Mouse (Mus musculus) megakaryocyte-erythroid progenitor cell, adult 5-6 weeks (primary cell): Measurements from ENCODE around the gene Pdik1l. TPM values are rescaled to one million over a fixed set of nuclear protein-coding genes. Genes with fewer than 3 reads are reported as not detected.
A peak's percentile ranks its signal among the peaks of the same experiment; 100 is the strongest.

Source experiments
- ATAC-seq: replicated peaks from 2 replicates; pipeline ENCODE4 v1.8.0; 2016; ENCODE audit warnings: mild to moderate bottlenecking, inconsistent platforms; ENCODE audit not compliant: severe bottlenecking, poor library complexity, low FRiP score, low TSS enrichment
- total RNA-seq, 2 experiments: library from RNA; stranded (forward) in 1 of 2; stranded (reverse) in 1 of 2; fragments of 200-1000, 215-1000 nt in 1 of 2; fragments of >200 nt in 1 of 2; fragmentation: Nextera tagmentation in 1 of 2; gene quantifications; 2 replicates each; pipeline ENCODE4 v1.2.3; 2014 to 2017

Pdik1l gene
- total RNA-seq, 2 experiments from 2014 or later: 12.1 to 26.8 TPM

DNA sequence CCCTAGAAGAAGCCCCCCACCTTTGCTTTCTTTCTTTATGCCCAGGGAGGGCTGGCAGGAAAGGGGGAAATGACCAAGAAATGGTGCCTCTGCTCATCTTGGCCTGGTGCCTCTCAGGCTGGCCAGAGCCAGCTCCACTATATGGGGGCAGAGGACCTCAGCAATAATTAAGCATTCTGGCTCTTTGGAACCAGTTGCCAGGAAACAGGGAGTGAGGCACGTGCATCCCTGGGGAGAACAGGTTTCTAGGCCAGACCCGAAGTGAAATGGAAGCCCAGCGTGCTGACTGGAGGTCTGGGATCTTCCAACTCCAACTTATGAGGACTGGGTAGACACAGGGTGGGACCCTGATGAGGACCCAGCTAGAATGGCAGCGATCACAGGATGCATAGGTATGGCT is 41.4 kb downstream of the Pdik1l start:
- ATAC-seq: no peak

DNA sequence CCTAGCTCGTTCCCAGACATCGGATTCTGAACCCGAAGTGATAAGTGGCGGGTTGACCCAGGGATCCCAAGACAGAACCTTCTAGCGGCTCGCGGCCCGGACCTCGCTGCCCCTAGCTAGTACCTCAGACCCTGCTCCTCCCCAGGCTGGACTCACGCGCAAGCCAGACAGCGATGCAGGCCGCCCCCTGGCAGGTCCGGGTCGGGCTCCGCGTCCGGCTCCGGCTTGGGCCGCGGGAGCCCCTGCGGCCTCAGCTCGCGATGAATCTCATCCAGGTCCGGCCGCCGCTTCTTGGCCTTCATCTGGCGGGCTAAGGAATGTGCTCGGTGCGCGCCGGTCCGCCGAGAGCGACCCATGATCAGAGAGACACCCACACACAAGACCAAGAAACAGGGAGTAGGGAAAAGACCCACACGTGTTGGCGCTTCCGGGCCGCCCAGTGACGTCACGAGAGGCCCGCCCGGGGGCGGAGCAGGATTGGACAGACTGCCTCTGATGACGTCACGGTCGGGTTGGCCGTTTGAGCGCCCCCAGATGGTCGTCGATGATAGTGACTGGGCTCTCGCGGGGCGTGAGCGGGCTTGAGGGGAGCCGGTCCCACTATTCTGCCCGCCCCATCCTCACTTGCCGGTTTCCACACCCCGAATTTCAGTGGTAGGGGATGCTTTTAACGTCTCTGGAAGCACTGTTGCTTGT is 42.4 kb downstream of the Pdik1l start, which contains the start of gene Zfp593:
Gene Zfp593, minus strand, starts transcription at position 445 of the 696 bp plus-strand sequence.
- peak; percentile 84 for ATAC-seq

DNA sequence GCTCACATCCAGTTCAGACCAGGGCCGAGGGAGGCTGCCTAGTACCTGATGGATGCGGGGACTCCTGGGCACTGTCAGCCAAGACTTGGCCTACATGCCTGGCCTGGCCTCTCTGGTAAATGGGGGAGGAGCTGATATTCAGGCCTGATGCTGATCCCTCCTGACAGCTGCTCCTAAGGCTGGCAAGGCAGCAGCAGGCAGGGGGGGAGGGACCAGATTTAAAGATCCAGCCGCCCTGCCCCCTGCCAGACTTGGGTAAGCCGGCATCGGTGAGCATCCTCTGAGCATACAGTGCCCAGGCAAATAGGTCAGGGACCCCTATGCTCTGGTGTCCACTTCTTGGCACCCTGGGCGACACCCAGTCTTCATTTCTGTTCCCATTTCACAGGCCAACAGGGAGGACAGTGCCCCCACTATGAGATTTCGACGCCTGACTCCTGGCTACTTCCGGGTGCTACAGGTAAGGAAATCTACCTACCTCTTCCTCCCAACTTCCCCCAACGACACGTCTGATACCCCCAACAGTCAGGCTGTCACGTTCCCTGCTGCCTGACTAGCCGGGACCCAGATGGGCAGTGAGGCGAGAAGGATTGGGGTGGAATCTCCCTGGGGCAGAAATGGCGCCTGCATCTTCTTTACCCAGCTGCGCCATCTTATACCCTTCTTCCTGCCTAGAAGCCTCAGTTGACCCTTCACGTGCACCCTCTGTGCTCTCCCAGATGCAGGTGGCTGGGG is 44.0 kb downstream of the Pdik1l start, which contains the start of gene E130218I03Rik:
Gene E130218I03Rik, plus strand, starts transcription at position 147 of the 735 bp plus-strand sequence.
- no peak for ATAC-seq

DNA sequence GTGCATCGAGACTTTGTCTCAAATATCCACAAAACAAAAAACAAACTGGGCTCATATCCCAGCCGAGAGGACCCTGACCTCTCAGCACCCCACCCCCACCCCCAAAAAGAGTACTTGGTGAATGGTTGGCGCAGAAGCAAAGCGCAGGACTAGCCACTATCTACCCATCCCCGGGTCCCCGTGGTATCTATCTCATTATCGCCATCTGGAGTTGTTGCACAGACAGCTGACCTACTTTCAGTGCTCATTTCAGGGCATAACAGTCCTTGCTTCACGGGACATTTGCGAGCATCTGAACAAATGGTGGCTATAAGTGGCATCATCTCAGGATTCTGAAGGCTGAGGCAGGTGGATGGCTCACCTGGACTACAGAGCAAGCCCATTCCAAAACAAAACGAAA is 49.0 kb downstream of the Pdik1l start:
- ATAC-seq: 0 out of 2 replicates have a peak, but pooled peaks have one; percentile 18

DNA sequence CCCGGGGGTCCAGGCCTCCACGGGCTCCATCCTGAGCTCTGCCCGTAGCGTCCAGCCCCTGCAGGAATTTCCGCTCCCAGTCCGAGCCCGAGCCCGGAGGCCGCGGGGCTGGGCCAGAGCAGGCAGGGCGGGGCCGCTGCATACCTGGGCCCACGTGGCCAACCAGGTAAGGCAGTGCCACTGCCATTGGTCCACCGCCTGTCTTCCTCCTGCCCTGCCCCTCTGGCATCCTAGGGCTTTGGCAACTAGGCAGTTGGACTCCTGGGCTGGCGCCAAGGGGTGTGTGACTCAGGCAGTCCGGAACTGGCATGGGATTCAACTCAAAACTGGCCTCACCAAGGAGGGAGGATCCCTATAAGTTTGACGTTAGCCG is 49.4 kb downstream of the Pdik1l start, which contains the start of gene Cnksr1:
Gene Cnksr1, minus strand, starts transcription at position 121 of the 373 bp plus-strand sequence.
- ATAC-seq: no peak

DNA sequence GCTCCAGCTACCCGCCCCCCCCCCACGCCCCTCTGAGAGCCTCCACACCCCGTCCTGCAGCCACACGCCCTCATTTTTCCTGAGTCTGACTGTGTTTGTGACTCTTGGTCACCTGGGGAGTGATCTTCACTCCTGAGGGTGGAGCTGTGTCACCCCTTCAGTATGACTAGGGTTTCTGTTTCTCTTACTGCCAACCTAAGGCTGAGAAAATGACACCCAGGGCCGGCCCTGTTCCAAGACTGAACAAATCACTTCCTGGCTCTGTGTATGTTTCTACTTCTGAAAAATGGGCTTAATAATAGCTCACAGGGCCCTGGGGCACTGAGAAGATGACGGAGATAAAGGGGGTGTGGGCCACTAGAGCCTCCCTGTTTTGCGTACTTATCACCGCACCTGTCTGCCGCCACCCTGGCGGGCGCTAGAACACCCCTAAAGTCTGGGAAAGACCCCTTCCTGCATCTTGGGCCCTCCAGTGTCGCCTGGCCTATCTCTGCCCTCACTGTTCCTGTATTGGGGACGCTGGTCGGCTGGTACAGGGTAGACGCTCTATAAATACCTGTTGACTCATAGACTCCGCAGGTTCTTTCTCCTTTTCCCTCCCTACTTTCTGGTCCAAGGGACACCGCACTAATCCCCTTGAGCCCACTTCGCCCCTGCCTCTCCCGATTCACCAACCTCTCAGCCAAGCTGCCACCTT is 50.0 kb downstream of the Pdik1l start:
- 0 out of 2 replicates have a peak, but pooled peaks have one; percentile 7 for ATAC-seq

DNA sequence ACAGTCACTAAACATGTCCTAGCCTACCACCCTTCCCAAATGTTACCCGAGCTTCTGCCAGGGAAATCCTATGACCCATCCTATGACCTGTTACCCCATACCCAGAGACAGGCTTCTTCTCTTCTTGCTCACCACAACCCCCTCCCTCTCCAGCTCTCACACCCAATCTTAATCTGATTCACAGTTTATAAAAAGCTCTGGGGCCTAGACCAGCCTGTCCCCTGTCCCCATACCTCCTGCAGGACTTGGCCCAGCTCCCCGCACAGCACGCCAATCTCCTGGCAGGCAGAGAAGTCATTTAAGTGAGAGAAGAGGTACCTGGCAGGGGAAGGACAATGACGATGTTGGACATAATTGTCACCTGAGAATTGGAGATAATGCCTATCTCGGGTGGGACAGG is 52.8 kb downstream of the Pdik1l start:
- no peak for ATAC-seq

DNA sequence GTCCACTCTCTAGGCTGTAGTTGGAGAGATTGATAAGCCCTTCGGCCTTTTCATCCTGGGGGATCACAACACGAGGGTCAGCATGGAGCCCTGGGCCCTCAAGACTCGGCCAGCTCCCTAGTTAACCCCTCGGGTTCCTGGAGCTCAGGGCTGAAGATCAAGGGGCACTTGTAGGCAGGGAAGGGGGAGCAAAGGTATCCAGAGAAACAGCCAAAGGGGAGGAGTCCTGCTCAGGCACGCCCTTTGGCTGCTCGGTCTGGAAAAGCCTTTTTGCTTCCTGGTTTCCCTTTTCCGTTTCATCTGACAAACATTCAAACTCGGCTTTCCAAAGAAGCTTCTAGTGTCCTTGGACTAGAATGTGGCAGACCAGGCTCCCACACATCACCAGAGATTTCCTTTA is 57.3 kb downstream of the Pdik1l start:
- no peak for ATAC-seq

DNA sequence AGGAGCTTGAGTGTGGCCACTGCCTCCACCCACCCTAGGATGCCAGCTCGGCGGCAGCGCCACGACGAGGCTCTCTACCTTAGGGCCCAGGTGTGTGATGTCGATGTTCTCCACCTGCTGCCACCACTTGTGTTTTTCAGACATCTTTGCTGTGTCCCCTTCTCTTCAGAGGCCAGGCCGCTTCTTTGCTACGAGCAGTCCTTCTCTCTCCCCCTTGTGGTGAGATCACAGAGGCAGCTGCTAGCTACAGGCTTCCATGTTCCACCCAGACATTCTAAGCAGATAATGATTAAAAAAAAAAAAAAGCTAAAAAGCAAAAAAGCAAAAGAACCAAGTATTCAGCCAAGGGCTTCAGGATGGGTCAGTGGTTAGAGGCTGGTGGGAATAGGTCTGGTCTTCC is 60.5 kb downstream of the Pdik1l start, which contains the start of gene Catsper4:
Gene Catsper4, minus strand, starts transcription at position 190 of the 400 bp plus-strand sequence.
- ATAC-seq: no peak

Other genes starting within 250 kb of the Pdik1l start
- gene Zfp683, start 234.1 kb downstream of the Pdik1l start, total RNA-seq (2014; fragmentation: Nextera tagmentation): not detected in 2 replicates
- not detected in 2 replicates for gene Zfp683, start 234.1 kb downstream of the Pdik1l start, total RNA-seq (2017)
- 0.55 TPM in 1 of 2 replicates, not detected in the other for gene Crybg2, start 227.1 kb downstream of the Pdik1l start, total RNA-seq (2014; fragmentation: Nextera tagmentation)
- 0.09 TPM in 1 of 2 replicates, not detected in the other for gene Crybg2, start 227.1 kb downstream of the Pdik1l start, total RNA-seq (2017)
- gene Cd52, start 192.8 kb downstream of the Pdik1l start, total RNA-seq (2014; fragmentation: Nextera tagmentation): 34.9 and 43.4 TPM in 2 replicates
- 36.8 and 45.6 TPM in 2 replicates for gene Cd52, start 192.8 kb downstream of the Pdik1l start, total RNA-seq (2017)
- 17.9 and 21.8 TPM in 2 replicates for gene Ubxn11, start 185.3 kb downstream of the Pdik1l start, total RNA-seq (2014; fragmentation: Nextera tagmentation)
- 5.2 and 7.7 TPM in 2 replicates for gene Ubxn11, start 185.3 kb downstream of the Pdik1l start, total RNA-seq (2017)
- 87.3 and 101 TPM in 2 replicates for gene Sh3bgrl3, start 159.1 kb downstream of the Pdik1l start, total RNA-seq (2014; fragmentation: Nextera tagmentation)
- gene Sh3bgrl3, start 159.1 kb downstream of the Pdik1l start, total RNA-seq (2017): 34.2 and 55.1 TPM in 2 replicates
- gene Cep85, start 100.8 kb downstream of the Pdik1l start, total RNA-seq (2014; fragmentation: Nextera tagmentation): 30.7 and 51.5 TPM in 2 replicates
- 31.5 and 34.9 TPM in 2 replicates for gene Cep85, start 100.8 kb downstream of the Pdik1l start, total RNA-seq (2017)
- not detected in 2 replicates for gene Gm7534, start 84.9 kb downstream of the Pdik1l start, total RNA-seq (2014; fragmentation: Nextera tagmentation)
- not detected in 2 replicates for gene Gm7534, start 84.9 kb downstream of the Pdik1l start, total RNA-seq (2017)
- not detected in 2 replicates for gene Catsper4, start 60.5 kb downstream of the Pdik1l start, total RNA-seq (2014; fragmentation: Nextera tagmentation)
- not detected in 2 replicates for gene Catsper4, start 60.5 kb downstream of the Pdik1l start, total RNA-seq (2017)
- not detected in 2 replicates for gene Cnksr1, start 49.5 kb downstream of the Pdik1l start, total RNA-seq (2014; fragmentation: Nextera tagmentation)
- not detected in 2 replicates for gene Cnksr1, start 49.5 kb downstream of the Pdik1l start, total RNA-seq (2017)
- gene E130218I03Rik, start 44.2 kb downstream of the Pdik1l start, total RNA-seq (2014; fragmentation: Nextera tagmentation): not detected in 2 replicates
- not detected in 2 replicates for gene E130218I03Rik, start 44.2 kb downstream of the Pdik1l start, total RNA-seq (2017)
- 18.2 and 20.3 TPM in 2 replicates for gene Zfp593, start 42.3 kb downstream of the Pdik1l start, total RNA-seq (2014; fragmentation: Nextera tagmentation)
- gene Zfp593, start 42.3 kb downstream of the Pdik1l start, total RNA-seq (2017): 14.9 and 15.2 TPM in 2 replicates
- not detected in 2 replicates for gene Gm30191, start 41.0 kb downstream of the Pdik1l start, total RNA-seq (2014; fragmentation: Nextera tagmentation)
- not detected in 2 replicates for gene Gm30191, start 41.0 kb downstream of the Pdik1l start, total RNA-seq (2017)
- gene Grrp1, start 33.8 kb downstream of the Pdik1l start, total RNA-seq (2014; fragmentation: Nextera tagmentation): not detected in 2 replicates
- gene Grrp1, start 33.8 kb downstream of the Pdik1l start, total RNA-seq (2017): 0.52 TPM in 1 of 2 replicates, not detected in the other
- gene Trim63, start 27.2 kb upstream of the Pdik1l start, total RNA-seq (2014; fragmentation: Nextera tagmentation): not detected in 2 replicates
- not detected in 2 replicates for gene Trim63, start 27.2 kb upstream of the Pdik1l start, total RNA-seq (2017)
- not detected in 2 replicates for gene Slc30a2, start 55.3 kb upstream of the Pdik1l start, total RNA-seq (2014; fragmentation: Nextera tagmentation)
- not detected in 2 replicates for gene Slc30a2, start 55.3 kb upstream of the Pdik1l start, total RNA-seq (2017)
- gene Extl1, start 96.0 kb upstream of the Pdik1l start, total RNA-seq (2014; fragmentation: Nextera tagmentation): not detected in 2 replicates
- not detected in 2 replicates for gene Extl1, start 96.0 kb upstream of the Pdik1l start, total RNA-seq (2017)
- 27.7 and 41.0 TPM in 2 replicates for gene Pafah2, start 108.4 kb upstream of the Pdik1l start, total RNA-seq (2014; fragmentation: Nextera tagmentation)
- gene Pafah2, start 108.4 kb upstream of the Pdik1l start, total RNA-seq (2017): 18.2 and 24.1 TPM in 2 replicates
- 600 and 836 TPM in 2 replicates for gene Stmn1, start 180.4 kb upstream of the Pdik1l start, total RNA-seq (2014; fragmentation: Nextera tagmentation)
- gene Stmn1, start 180.4 kb upstream of the Pdik1l start, total RNA-seq (2017): 1,250 and 1,264 TPM in 2 replicates
- 0.66 and 1.3 TPM in 2 replicates for gene Paqr7, start 208.8 kb upstream of the Pdik1l start, total RNA-seq (2014; fragmentation: Nextera tagmentation)
- 0.47 and 0.80 TPM in 2 replicates for gene Paqr7, start 208.8 kb upstream of the Pdik1l start, total RNA-seq (2017)
- 18.4 and 23.7 TPM in 2 replicates for gene Aunip, start 223.1 kb upstream of the Pdik1l start, total RNA-seq (2014; fragmentation: Nextera tagmentation)
- 34.6 and 45.8 TPM in 2 replicates for gene Aunip, start 223.1 kb upstream of the Pdik1l start, total RNA-seq (2017)
- 76.1 and 80.1 TPM in 2 replicates for gene Mtfr1l, start 247.5 kb upstream of the Pdik1l start, total RNA-seq (2014; fragmentation: Nextera tagmentation)
- 41.5 and 67.4 TPM in 2 replicates for gene Mtfr1l, start 247.5 kb upstream of the Pdik1l start, total RNA-seq (2017)